Mouse (Mus musculus): Measurements from ENCODE around the gene Calhm1. TPM values are rescaled to one million over a fixed set of nuclear protein-coding genes. Genes with fewer than 3 reads are reported as not detected.

Calhm1 gene
- total RNA-seq, 2 experiments from 2014 or later, result not detected

- intact Hi-C loops (cut with DNase I), result no loop called here
These were observed 39.3 kb downstream of the Calhm1 start for GRCm38 (mm10) chr19:47104641-47105271.

DNA sequence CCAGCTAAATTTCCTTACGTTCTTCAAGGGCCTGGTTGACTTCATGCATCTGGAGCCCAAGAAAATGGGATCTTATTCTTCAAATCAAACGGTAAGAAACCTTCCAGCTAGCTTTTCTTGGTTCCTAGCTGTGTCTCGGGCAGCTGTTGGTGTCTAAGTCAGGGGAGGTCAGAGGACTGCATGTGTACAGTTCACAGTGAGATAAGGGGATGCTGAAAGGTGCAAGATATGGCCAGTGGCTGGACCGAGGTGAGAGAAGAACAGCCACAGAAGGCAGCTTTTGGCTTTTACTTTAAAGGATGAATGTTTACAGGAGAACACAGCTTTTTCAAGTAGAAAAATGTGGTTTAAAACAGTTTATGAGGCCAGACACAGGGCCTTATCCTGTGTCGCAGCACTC lies 43.0 kb downstream of the Calhm1 start:
- intact Hi-C loops (cut with DNase I), result no loop called here
- no peak for DNase-seq (ENCODE audit: low spot score)

More at GRCm38 (mm10) chr19:47104641-47105271, 39.3 kb downstream of the Calhm1 start:
- no peak for DNase-seq (ENCODE audit: low spot score)

Other genes with a start within 250 kb of the Calhm1 start
- gene Ina, start 129.6 kb downstream of the Calhm1 start, total RNA-seq (2021), result not detected
- 10 to 100 TPM; 65.0 to 71.7 TPM for gene Nt5c2, start 129.1 kb downstream of the Calhm1 start, total RNA-seq (2021)
- gene Pcgf6, start 93.3 kb downstream of the Calhm1 start, total RNA-seq (2021), result 1 to 10 TPM; 2.8 to 3.2 TPM
- gene Taf5, start 76.5 kb downstream of the Calhm1 start, total RNA-seq (2021), result 1 to 10 TPM; 2.7 to 3.5 TPM
- 1,000 to 10,000 TPM; 2,458 to 2,607 TPM for gene Usmg5, start 53.6 kb downstream of the Calhm1 start, total RNA-seq (2021)
- gene Pdcd11, start 53.5 kb downstream of the Calhm1 start, total RNA-seq (2021), result 10 to 100 TPM; 10.5 to 11.0 TPM
- gene Calhm2, start 6.0 kb downstream of the Calhm1 start, total RNA-seq (2021), result 1 to 10 TPM; 3.4 to 3.9 TPM
- gene Calhm3, start 13.5 kb upstream of the Calhm1 start, total RNA-seq (2021), result not detected
- gene Neurl1a, start 34.6 kb upstream of the Calhm1 start, total RNA-seq (2021), result 1 to 10 TPM; 1.0 to 1.1 TPM